Mouse (Mus musculus) midbrain, embryonic 16.5 days (tissue): ENCODE data around the gene Gm9602. TPM values are rescaled to one million over a fixed set of nuclear protein-coding genes. Genes with fewer than 3 reads are reported as not detected.
"Not testable (repeated sequence)": the region's sequence is repeated elsewhere in the genome, so short reads cannot be mapped to it uniquely, and the experiment has no call there.

Experiments used
- ATAC-seq: fragments of 200-750 bp; cut with Nextera tagmentation; 2 replicates; pipeline ENCODE4 v1.8.0; 2017; ENCODE audit warnings: moderate TSS enrichment
- H3K27ac ChIP-seq: fragments of 300-500 bp; sonication (generic); 2 replicates; pipeline ENCODE4 v1.5.1; 2014; ENCODE audit warnings: mild to moderate bottlenecking, low read length, mixed read lengths
- H3K27me3 ChIP-seq: fragments of 300-500 bp; sonication (generic); 2 replicates; pipeline ENCODE4 v1.6.1; 2014; ENCODE audit warnings: low read depth, low read length, mixed read lengths; ENCODE audit not compliant: control insufficient read depth, insufficient read depth
- H3K36me3 ChIP-seq: fragments of 300-500 bp; sonication (generic); 2 replicates; pipeline ENCODE4 v1.6.1; 2014; ENCODE audit warnings: mild to moderate bottlenecking, low read length, moderate library complexity, mixed read lengths; ENCODE audit not compliant: control insufficient read depth, insufficient read depth
- H3K4me1 ChIP-seq: fragments of 300-500 bp; sonication (generic); 2 replicates; pipeline ENCODE4 v1.6.1; 2014; ENCODE audit warnings: mild to moderate bottlenecking, low read length, mixed read lengths; ENCODE audit not compliant: control insufficient read depth, insufficient read depth
- H3K4me2 ChIP-seq: fragments of 300-500 bp; sonication (generic); 2 replicates; pipeline ENCODE4 v1.6.1; 2014; ENCODE audit warnings: mild to moderate bottlenecking, low read length, mixed read lengths
- H3K4me3 ChIP-seq: fragments of 300-500 bp; sonication (generic); 2 replicates; pipeline ENCODE4 v1.5.1; 2014; ENCODE audit warnings: low read depth, mild to moderate bottlenecking, low read length, moderate library complexity, mixed read lengths
- H3K9ac ChIP-seq: fragments of 300-500 bp; sonication (generic); 2 replicates; pipeline ENCODE4 v1.6.1; 2014; ENCODE audit warnings: low read depth, low read length, mixed read lengths
- H3K9me3 ChIP-seq: fragments of 300-500 bp; sonication (generic); replicated peaks from 2 replicates; pipeline ENCODE4 v1.6.1; 2014; ENCODE audit warnings: mild to moderate bottlenecking, low read length, mixed read lengths; ENCODE audit not compliant: control insufficient read depth, poor library complexity, severe bottlenecking
- WGBS: fragments of 180-500 bp; shearing (Covaris S2); extraction: QIAGEN DNeasy Blood & Tissue Kit; methylation state at CpG from one replicate; pipeline ENCODE4 v1.1.7; 2014; 5-methylcytosine and 5-hydroxymethylcytosine counted together
- polyA plus RNA-seq: library from polyadenylated mRNA; unstranded; fragments of >200 nt; fragmentation: Nextera tagmentation; extraction: Ambion mirVana; gene quantifications from 2 replicates; pipeline ENCODE4 v1.2.1, GENCODE M21; 2015

Gm9602 gene
- not detected in 2 replicates for polyA plus RNA-seq

DNA sequence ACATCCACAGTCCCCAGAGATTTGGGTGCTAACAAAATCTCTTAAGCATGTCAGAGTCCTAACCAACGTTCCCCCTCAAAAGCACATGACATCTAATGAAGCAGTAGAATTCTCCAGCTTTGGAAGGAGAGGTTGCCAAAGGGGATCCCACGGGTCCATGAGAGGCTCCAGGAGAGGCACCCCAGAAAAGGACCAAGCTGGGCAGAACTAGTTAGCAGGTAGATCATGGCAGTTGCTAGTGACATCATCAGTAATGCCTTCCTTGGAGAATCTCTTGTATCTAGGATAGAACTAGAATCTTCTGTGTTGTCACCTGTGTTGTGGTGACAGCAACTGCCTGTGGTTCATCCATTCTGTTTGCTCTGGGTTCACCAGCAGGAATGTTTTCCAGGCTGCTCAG lies at the start of gene Gm9602:
Gene Gm9602 (plus strand): TSS at position 301 of the 400 bp plus-strand sequence.
- not testable (repeated sequence) for H3K27ac ChIP-seq, ATAC-seq
- 83% methylated on average over 1 of the region's 2 CpGs for WGBS

DNA sequence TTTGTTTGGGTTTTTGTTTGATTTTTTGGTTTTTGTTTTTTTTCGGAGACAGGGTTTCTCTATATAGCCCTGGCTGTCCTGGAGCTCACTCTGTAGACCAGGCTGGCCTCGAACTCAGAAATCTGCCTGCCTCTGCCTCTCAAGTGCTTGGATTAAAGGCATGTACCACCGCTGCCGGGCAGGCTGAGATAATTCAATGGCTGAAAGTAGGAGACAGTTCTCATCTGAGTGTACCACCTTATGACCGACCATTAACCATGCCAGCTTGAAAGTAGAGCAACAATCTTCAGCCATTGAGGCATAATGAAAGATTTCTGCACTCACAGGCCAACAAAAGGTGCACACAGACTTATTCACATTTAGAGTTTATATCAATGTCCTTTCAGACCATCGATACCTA lies 30.3 kb downstream of the Gm9602 start:
- not testable (repeated sequence) for H3K9ac ChIP-seq, H3K27me3 ChIP-seq, H3K9me3 ChIP-seq, H3K4me2 ChIP-seq, H3K36me3 ChIP-seq, H3K4me3 ChIP-seq, H3K4me1 ChIP-seq, H3K27ac ChIP-seq, ATAC-seq
- 80% methylated on average over 6 of the region's 6 CpGs for WGBS

More for the DNA sequence above, at the start of gene Gm9602:
- H3K9ac ChIP-seq, H3K4me1 ChIP-seq, H3K9me3 ChIP-seq, H3K36me3 ChIP-seq, H3K4me3 ChIP-seq, H3K4me2 ChIP-seq, H3K27me3 ChIP-seq: not testable (repeated sequence)

DNA sequence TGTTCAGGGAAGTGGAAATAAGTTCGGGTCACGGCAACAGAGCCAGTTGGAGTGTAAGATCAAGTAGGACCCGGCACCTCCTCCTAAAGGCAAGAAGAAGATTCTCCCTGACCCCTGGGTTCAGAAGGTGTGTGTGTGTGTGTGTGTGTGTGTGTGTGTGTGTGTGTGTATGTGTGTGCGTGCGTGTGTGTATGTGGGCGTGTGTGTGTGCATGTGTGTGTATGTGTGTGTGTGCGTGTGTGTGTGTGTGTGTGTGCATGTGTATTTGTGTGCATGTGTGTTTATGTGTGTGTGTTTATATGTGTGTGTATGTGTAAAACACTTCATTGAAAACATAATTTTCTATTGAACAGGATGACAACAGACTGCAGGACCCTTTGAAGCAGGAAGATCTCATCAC lies 45.8 kb downstream of the Gm9602 start:
- ATAC-seq, H3K27ac ChIP-seq, H3K4me3 ChIP-seq, H3K9ac ChIP-seq, H3K4me1 ChIP-seq, H3K4me2 ChIP-seq, H3K36me3 ChIP-seq, H3K9me3 ChIP-seq, H3K27me3 ChIP-seq: not testable (repeated sequence)
- 93% methylated on average over 4 of the region's 7 CpGs for WGBS

Other genes with a start within 250 kb of the Gm9602 start
- gene Gm3047, start 220.9 kb upstream of the Gm9602 start, polyA plus RNA-seq: not detected in 2 replicates
- gene Gm8159, start 144.0 kb upstream of the Gm9602 start, polyA plus RNA-seq: not detected in 2 replicates
- gene Gm3239, start 112.1 kb upstream of the Gm9602 start, polyA plus RNA-seq: 1.7 and 1.9 TPM in 2 replicates
- not detected in 2 replicates for gene Gm7876, start 67.1 kb upstream of the Gm9602 start, polyA plus RNA-seq
- gene Gm3252, start 49.6 kb upstream of the Gm9602 start, polyA plus RNA-seq: 4.0 and 4.6 TPM in 2 replicates
- not detected in 2 replicates for gene Gm3269, start 61.8 kb downstream of the Gm9602 start, polyA plus RNA-seq
- 2.9 and 3.8 TPM in 2 replicates for gene Gm3264, start 79.2 kb downstream of the Gm9602 start, polyA plus RNA-seq
- gene Gm3278, start 116.1 kb downstream of the Gm9602 start, polyA plus RNA-seq: not detected in 2 replicates
- not detected in 2 replicates for gene Gm8297, start 207.6 kb downstream of the Gm9602 start, polyA plus RNA-seq
- 2.2 TPM in 1 of 2 replicates, not detected in the other for gene Gm3298, start 239.6 kb downstream of the Gm9602 start, polyA plus RNA-seq